Mouse (Mus musculus) naive thymus-derived CD4-positive, alpha-beta T cell, adult 2 months (primary cell): ENCODE results near the gene Dlg2.
"Not testable (repeated sequence)": the region's sequence is repeated elsewhere in the genome, so short reads cannot be mapped to it uniquely, and the experiment has no call there.

Source experiments
- DNase-seq: peaks from one replicate; pipeline ENCODE4 v3.0.0-alpha.2; 2011; ENCODE audit warnings: low read depth

Gene Dlg2

GRCm38 (mm10) chr7:90843345-90844293, 367.1 kb downstream of the Dlg2 start:
- DNase-seq = no peak

DNA sequence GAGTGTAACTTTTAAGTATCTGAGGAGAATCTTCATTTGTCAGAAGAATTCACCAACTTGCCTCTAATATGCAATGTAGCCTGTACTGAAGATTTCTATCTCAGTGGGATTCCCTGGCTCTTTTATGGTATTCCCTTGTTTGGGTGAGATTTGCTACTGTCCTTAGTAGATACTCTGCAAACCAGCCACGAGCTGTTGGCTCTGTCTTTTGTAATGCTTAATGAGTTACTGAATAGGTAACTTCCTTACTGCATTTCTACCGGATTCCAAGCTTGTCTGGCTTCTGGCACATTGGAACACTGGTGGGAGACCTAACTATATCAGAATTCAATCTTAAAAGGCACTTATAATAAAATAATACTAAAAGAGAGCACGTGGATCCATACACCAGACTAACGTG, 400.3 kb downstream of the Dlg2 start:
- DNase-seq = not testable (repeated sequence)

DNA sequence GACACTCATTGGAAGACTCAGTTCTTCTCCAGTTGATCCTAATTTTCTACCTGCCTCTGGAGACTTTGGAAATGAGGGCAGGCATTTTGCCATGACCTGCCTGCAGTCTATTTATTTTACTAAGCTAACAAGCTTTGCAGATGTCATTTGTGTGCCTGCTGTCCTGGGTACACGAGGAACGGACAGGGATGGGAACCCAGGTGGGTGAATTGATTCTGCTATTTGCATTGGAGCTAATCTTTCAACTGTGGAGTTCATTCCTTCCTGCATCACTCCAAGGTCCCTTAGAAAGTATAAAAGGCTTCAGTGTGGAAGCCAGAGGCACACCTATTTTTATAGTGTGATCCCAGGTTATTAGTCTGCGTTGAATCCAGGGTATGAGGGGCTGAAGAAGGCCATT, 406.3 kb downstream of the Dlg2 start:
- DNase-seq = no peak

DNA sequence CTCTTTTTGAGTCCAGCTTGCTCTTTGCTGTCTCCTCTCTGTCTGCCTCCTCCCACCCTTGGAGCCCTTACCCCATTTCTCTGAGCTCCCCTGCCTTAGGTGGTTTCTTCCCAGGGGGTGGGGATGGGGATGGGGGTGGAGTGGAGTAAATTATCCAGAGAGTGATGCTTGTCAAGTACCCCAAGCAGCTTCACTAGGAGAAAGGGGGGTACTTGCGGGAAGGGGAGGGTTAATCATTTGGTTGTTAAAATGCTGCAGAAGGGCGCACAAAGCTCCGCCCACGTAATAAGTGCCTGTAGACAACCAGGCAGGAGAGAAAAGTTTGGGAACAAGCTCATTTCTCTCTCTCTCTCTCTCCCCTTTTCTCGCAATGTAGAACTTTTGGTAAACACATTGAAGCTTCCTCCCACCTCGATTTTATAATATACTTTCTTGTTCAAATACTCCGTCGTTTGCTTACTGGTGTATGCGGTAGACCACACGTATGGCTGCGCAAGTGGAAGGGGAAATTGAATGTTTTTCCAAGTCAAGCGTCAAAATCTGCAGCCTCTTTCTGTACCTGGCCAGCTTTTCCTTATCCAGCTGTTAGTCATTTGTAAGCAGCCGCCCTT, 410.0 kb downstream of the Dlg2 start:
- no peak for DNase-seq

GRCm38 (mm10) chr7:90887007-90887720, 410.7 kb downstream of the Dlg2 start:
- no peak for DNase-seq

GRCm38 (mm10) chr7:90927441-90927840, 451.0 kb downstream of the Dlg2 start:
- no peak for DNase-seq

DNA sequence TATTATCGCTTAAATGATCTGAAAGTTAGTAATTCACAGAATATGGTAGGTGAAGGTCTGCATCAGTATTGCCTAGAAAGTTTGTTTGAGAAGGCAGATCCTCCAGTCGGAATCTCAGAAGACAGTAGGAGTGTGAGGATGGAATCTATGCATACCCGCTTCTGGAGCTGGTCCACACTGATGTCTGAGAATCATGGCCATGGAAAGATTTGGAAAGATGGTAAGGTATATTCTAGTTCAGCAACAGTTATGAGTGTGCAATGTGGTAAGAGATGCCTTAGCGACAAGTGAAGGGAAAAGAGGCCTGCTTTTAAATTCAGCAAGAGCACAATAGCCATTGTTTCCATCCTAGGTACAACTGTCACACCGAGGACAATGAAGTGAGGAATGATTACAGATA, 464.3 kb downstream of the Dlg2 start:
- DNase-seq = no peak

DNA sequence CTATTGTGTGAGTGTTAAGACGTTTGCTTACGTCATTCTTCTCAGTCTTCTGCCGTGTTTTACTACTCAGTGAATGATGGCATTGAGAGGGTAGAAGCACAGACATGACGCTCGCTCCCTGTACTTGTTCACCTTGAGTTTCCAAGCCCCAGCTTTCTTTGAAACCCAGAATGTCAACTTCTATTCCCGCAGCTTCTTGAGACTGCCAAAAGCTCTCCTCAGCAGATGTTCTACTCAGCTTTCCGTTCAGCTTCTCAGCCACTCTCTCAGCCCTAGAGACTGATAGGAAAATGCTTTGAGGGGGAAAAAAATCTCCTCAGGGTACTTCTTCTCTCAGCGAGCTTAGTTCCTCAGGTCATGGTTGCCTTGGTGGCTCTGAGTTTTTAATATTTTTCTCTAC, 470.6 kb downstream of the Dlg2 start:
- no peak for DNase-seq

- DNase-seq = no peak
Observed at GRCm38 (mm10) chr7:90949212-90949611, 472.7 kb downstream of the Dlg2 start.

GRCm38 (mm10) chr7:90977241-90977640, 500.8 kb downstream of the Dlg2 start:
- DNase-seq = no peak

- DNase-seq = no peak
Observed at GRCm38 (mm10) chr7:90982069-90982468, 505.6 kb downstream of the Dlg2 start.

DNA sequence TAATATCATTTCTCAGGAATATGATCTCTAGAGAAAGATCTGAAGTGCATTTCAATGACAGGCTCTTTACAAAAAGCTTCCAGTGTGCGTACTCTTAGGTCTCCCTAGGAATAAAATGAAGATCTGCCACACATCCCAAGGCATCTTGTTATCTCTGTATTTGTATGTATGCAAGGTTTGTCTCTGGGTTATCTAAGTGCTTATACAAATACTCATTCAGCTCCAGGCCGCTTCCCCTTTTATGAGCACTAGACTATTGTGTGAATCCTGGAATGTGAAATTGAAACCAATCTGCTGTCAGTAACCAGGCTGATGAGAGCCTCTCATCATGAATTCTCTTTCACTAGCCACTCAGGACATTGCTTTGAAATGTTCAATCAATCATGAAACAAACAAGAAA, 534.2 kb downstream of the Dlg2 start:
- DNase-seq = no peak

- no peak for DNase-seq
Observed at GRCm38 (mm10) chr7:91044998-91045741, 568.7 kb downstream of the Dlg2 start.

DNA sequence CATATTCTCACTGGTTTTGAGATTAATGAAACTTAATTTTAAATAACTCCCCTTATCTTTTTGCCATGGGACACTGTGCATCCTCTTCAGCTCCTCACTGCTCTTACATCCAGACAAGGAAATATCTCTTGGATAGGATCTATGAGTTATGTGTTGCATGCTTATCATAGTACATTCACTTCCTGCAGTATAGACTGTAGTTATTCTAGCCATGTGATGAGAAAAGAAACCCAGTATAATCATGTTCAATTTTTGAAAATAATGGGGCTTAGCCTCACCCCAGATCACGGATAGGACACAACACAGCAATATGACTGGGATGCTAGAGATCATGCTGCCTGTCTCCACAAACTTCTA, 569.2 kb downstream of the Dlg2 start:
- DNase-seq = no peak

DNA sequence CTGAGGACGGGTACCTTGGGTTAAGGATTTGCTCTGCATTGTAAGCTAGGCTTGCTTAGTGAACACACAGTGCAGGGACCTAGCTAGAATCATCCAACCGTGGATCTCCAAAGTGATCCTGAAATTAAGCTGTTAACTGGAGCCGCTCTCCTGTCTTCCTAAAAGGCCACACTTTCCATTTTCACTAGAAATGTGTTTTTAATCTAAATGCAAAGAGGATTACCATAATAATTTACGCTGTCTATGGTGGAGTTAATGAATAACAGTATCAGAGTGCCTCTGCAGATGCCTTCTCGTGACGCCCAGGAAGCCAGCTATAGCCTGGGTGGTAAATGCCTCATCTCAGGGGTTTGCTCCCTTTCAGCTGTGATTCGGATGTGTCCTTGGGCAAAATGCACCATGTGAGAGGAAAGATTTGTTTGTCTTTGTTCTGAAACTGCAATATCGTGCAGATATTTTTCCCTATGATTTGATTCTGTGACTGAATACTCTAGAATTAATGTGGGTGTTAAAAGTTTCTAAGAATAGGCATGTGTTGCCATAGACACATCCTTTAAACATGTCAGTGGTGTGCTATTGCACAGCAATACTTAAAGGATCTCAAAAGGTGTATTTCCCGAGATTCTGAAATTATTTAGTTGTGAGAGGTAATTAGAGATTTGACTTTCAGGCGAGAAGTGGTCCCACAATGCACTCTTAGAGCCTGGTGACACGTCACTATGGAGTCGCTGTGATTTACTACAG, 587.0 kb downstream of the Dlg2 start:
- no peak for DNase-seq

GRCm38 (mm10) chr7:91071751-91072707, 595.6 kb downstream of the Dlg2 start:
- DNase-seq = no peak

DNA sequence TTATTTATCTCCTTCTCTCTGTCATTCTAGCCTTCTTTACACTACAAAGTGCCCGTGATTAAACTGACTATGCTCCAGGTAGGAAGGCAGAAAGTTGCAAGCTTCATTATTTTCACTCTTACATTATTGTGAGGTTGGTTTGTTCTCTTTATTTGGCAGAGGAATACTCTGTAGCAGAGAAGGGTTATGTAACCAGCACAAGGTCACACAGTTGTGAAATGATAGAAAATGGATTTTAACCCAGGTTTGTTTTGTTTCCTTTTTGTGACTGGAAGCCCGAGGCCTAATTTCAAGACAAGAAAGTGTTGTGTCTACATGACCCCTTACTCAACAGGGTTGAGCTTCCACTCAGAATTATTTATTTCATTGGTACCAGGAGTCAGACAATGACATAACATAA, 609.6 kb downstream of the Dlg2 start:
- no peak for DNase-seq

DNA sequence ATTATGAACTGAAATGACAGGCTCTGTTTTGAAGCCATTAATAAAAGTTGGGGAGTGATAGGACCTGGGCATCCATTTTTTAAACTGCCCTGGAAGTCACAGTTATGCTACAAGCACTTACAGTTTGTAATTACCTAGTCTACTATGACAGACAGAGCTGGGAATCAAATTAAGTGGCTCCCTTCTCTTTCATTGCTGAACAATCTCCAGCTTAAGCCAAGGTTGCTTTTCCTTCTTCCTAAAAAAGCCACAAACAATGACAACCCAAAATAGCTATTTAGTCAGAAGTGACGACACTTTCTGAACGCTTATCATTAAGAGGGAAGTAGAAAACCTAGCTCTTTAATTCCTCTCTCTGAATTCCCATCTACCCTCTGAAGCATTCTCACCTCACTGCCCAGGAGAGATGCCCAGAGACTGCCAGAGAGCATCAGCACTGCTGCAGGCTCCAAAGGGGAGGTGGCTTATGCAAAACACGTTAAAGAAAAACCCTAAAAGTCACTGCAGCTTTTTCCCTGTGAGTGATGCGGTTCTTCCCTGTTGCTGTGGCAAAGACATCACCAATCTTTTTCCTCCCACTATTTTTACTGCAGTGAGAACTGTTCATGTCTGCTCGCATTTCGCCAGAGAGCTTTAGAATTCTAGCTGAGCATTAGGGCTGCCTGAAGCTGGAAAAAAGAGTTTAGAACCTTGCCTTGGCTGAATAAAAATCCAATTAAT, 612.9 kb downstream of the Dlg2 start:
- DNase-seq = no peak

DNA sequence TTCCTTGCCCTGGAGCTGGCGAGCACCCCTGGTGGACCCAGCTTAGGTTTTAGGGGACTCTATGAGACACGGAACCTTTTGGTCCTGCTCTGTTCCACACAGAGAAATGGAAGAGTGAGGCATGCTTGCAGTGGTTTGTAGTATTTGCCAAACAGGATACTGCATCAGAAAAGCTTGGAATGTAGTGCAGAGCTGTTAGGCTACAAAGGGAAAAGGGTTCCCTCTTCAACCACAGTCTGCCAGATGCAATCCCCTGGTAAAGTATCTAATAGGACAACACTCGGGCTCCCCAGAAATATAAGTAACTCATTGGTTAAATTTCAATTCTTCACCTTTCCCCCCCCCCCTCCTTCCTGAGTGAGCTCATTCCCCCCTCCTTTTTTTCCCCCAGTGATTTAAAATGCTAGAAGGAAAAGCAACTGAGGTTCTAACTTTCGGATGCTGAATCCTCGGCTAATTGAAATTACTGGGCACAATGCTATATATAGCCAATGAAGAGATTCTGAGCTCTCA, 613.9 kb downstream of the Dlg2 start:
- no peak for DNase-seq
